Mouse (Mus musculus) CH12.LX (cell line): ENCODE results near the gene Cracr2a. TPM values are rescaled to one million over a fixed set of nuclear protein-coding genes. Genes with fewer than 3 reads are reported as not detected.

Experiments used
- DNase-seq: peaks from one replicate; pipeline ENCODE4 v3.0.0-alpha.2; 2013; ENCODE audit errors: extremely low read depth
- H3K27ac ChIP-seq: 2 replicates; pipeline ENCODE4 v1.5.1; 2012; ENCODE audit warnings: low read depth, mild to moderate bottlenecking, control low read depth, moderate library complexity; ENCODE audit not compliant: insufficient read depth
- H3K27me3 ChIP-seq: replicated peaks from 2 replicates; pipeline ENCODE3; 2012; ENCODE audit warnings: inconsistent platforms
- H3K36me3 ChIP-seq, 2 experiments: replicated peaks in 1 of 2; 2 replicates each; pipeline versions ENCODE3 to v1.6.1; 2012; ENCODE audit warnings: inconsistent platforms in 1 of 2, low read length in 1 of 2, mild to moderate bottlenecking in 1 of 2, mixed read lengths in 1 of 2, moderate library complexity in 1 of 2; ENCODE audit not compliant: control insufficient read depth in 1 of 2, insufficient read depth in 1 of 2
- H3K4me1 ChIP-seq, 2 experiments: 2 replicates each; pipeline ENCODE4 v1.6.1; 2012; ENCODE audit warnings: inconsistent platforms in 1 of 2, moderate library complexity in 1 of 2; ENCODE audit not compliant: insufficient read depth in 2 of 2, control insufficient read depth in 1 of 2
- H3K4me2 ChIP-seq: 2 replicates; pipeline ENCODE4 v1.6.1; 2012; ENCODE audit warnings: low read depth, mild to moderate bottlenecking, control low read depth; ENCODE audit not compliant: poor library complexity, insufficient read depth, severe bottlenecking
- H3K4me3 ChIP-seq, 3 experiments: fragments of 150-350 bp in 1 of 3; sonication (generic) in 1 of 3; replicated peaks in 1 of 3; 2 replicates each; pipeline versions ENCODE3 to v1.5.1; 2011 to 2012; ENCODE audit warnings: low read depth in 2 of 3, low read length in 2 of 3, mild to moderate bottlenecking in 2 of 3, moderate library complexity in 2 of 3, control low read depth in 1 of 3, improper control_type of control experiment in 1 of 3, inconsistent platforms in 1 of 3, mixed read lengths in 1 of 3; ENCODE audit not compliant: poor library complexity in 1 of 3
- H3K79me2 ChIP-seq: replicated peaks from 2 replicates; pipeline ENCODE4 v1.6.1; 2012; ENCODE audit warnings: mild to moderate bottlenecking, moderate library complexity; ENCODE audit not compliant: control insufficient read depth, poor library complexity, insufficient read depth, severe bottlenecking; ENCODE audit errors: extremely low read depth
- H3K9ac ChIP-seq: 2 replicates; pipeline ENCODE4 v1.6.1; 2012; ENCODE audit warnings: low read depth, mild to moderate bottlenecking, control low read depth, moderate library complexity; ENCODE audit not compliant: insufficient read depth
- H3K9me3 ChIP-seq: replicated peaks from 2 replicates; pipeline ENCODE3; 2012; ENCODE audit warnings: low read length, inconsistent platforms, mixed read lengths
- BHLHE40 ChIP-seq: IDR thresholded peaks from 2 replicates; pipeline ENCODE4 v1.6.1; 2011; ENCODE audit warnings: mild to moderate bottlenecking, low read depth, low read length, improper control_type of control experiment
- CHD2 ChIP-seq: IDR thresholded peaks from 2 replicates; pipeline ENCODE4 v1.6.1; 2011; ENCODE audit warnings: low read length, improper control_type of control experiment
- CTCF ChIP-seq, 2 experiments: IDR thresholded peaks in 1 of 2; conservative IDR thresholded peaks in 1 of 2; 2 replicates each; pipeline ENCODE4 v1.5.1; 2011 to 2012; ENCODE audit warnings: low read depth in 2 of 2, low read length in 2 of 2, improper control_type of control experiment in 1 of 2, inconsistent platforms in 1 of 2, mild to moderate bottlenecking in 1 of 2, moderate library complexity in 1 of 2
- E2F4 ChIP-seq: IDR thresholded peaks from 2 replicates; pipeline ENCODE4 v1.6.1; 2011; ENCODE audit warnings: low read depth, low read length, improper control_type of control experiment; ENCODE audit not compliant: insufficient replicate concordance
- ELF1 ChIP-seq: IDR thresholded peaks from 2 replicates; pipeline ENCODE4 v1.6.1; 2014; ENCODE audit warnings: low read depth, mild to moderate bottlenecking, inconsistent platforms, low read length, improper control_type of control experiment
- ETS1 ChIP-seq: conservative IDR thresholded peaks from 2 replicates; pipeline ENCODE4 v1.6.1; 2012; ENCODE audit warnings: low read depth, mild to moderate bottlenecking, inconsistent platforms, low read length, improper control_type of control experiment, moderate library complexity
- HCFC1 ChIP-seq: IDR thresholded peaks from 2 replicates; pipeline ENCODE4 v1.6.1; 2012; ENCODE audit warnings: low read depth, mild to moderate bottlenecking, inconsistent platforms, low read length, improper control_type of control experiment
- IRF4 ChIP-seq: IDR thresholded peaks from 2 replicates; pipeline ENCODE4 v1.6.1; 2014; ENCODE audit warnings: low read depth, mild to moderate bottlenecking, inconsistent platforms, low read length, improper control_type of control experiment
- JUND ChIP-seq: conservative IDR thresholded peaks from 2 replicates; pipeline ENCODE4 v1.6.1; 2011; ENCODE audit warnings: low read depth, low read length, improper control_type of control experiment
- KAT2A ChIP-seq: IDR thresholded peaks from 2 replicates; pipeline ENCODE4 v1.6.1; 2012; ENCODE audit warnings: low read length, improper control_type of control experiment, inconsistent platforms; ENCODE audit not compliant: insufficient replicate concordance
- MAX ChIP-seq: IDR thresholded peaks from 2 replicates; pipeline ENCODE4 v1.6.1; 2011; ENCODE audit warnings: low read length, improper control_type of control experiment
- MAZ ChIP-seq: IDR thresholded peaks from 2 replicates; pipeline ENCODE4 v1.6.1; 2012; ENCODE audit warnings: low read depth, mild to moderate bottlenecking, inconsistent platforms, low read length, improper control_type of control experiment, moderate library complexity
- MEF2A ChIP-seq: IDR thresholded peaks from 2 replicates; pipeline ENCODE4 v1.6.1; 2014; ENCODE audit warnings: low read depth, mild to moderate bottlenecking, inconsistent platforms, low read length, improper control_type of control experiment, borderline replicate concordance
- NELFE ChIP-seq: IDR thresholded peaks from 2 replicates; pipeline ENCODE4 v1.6.1; 2011; ENCODE audit warnings: low read depth, low read length, improper control_type of control experiment
- NRF1 ChIP-seq: IDR thresholded peaks from 2 replicates; pipeline ENCODE4 v1.6.1; 2014; ENCODE audit warnings: low read depth, mild to moderate bottlenecking, inconsistent platforms, low read length, improper control_type of control experiment, moderate library complexity
- RAD21 ChIP-seq: IDR thresholded peaks from 2 replicates; pipeline ENCODE4 v1.6.1; 2011; ENCODE audit warnings: low read depth, mild to moderate bottlenecking, low read length, improper control_type of control experiment, moderate library complexity
- SIN3A ChIP-seq: IDR thresholded peaks from 2 replicates; pipeline ENCODE4 v1.6.1; 2012; ENCODE audit warnings: low read length, improper control_type of control experiment, inconsistent platforms
- TCF12 ChIP-seq: IDR thresholded peaks from 2 replicates; pipeline ENCODE4 v1.6.1; 2014; ENCODE audit warnings: low read depth, mild to moderate bottlenecking, inconsistent platforms, low read length, improper control_type of control experiment
- UBTF ChIP-seq: IDR thresholded peaks from 2 replicates; pipeline ENCODE4 v1.6.1; 2012; ENCODE audit warnings: low read depth, mild to moderate bottlenecking, inconsistent platforms, low read length, improper control_type of control experiment, moderate library complexity
- USF1 ChIP-seq: IDR thresholded peaks from 2 replicates; pipeline ENCODE4 v1.6.1; 2014; ENCODE audit warnings: low read depth, mild to moderate bottlenecking, inconsistent platforms, low read length, improper control_type of control experiment
- ZC3H11A ChIP-seq: IDR thresholded peaks from 2 replicates; pipeline ENCODE4 v1.6.1; 2012; ENCODE audit warnings: low read depth, mild to moderate bottlenecking, inconsistent platforms, low read length, improper control_type of control experiment
- ZMIZ1 ChIP-seq: IDR thresholded peaks from 2 replicates; pipeline ENCODE4 v1.6.1; 2012; ENCODE audit warnings: low read depth, mild to moderate bottlenecking, inconsistent platforms, low read length, improper control_type of control experiment
- dilution Hi-C: fragments of 300-500 bp; cut with MboI; formaldehyde crosslinking; loops from 2 replicates; pipeline ENCODE4 v1.14.3; 2020; ENCODE audit warnings: low sequenced_read_pairs; ENCODE audit not compliant: extremely low pct_unique_long_range_greater_than_20kb, extremely low pct_ligation_motif_present
- in situ Hi-C: fragments of 300-500 bp; cut with MboI; formaldehyde crosslinking; loops from 3 replicates; pipeline ENCODE4 v1.14.3; 2019; ENCODE audit warnings: low sequenced_read_pairs, low pct_ligation_motif_present, low pct_unique_long_range_greater_than_20kb, mixed read lengths
- polyA plus RNA-seq: library from polyadenylated mRNA; unstranded; fragments of >175 nt; gene quantifications from 2 replicates; pipeline ENCODE4 v1.2.1, GENCODE M21; 2012; ENCODE audit warnings: low read depth; ENCODE audit not compliant: insufficient read length
- total RNA-seq, 2 experiments: library from RNA; depleted of rRNA; stranded (reverse); fragments of 300-350 nt in 1 of 2; fragments of >200 nt in 1 of 2; gene quantifications; 2 replicates each; pipeline ENCODE4 v1.2.3; 2012 to 2014

Cracr2a gene
- total and polyA plus RNA-seq, 3 experiments = 1.2 to 1.6 (median 1.5) TPM

- Histone ChIP-seq H3K9ac (no peak overlapping the region), H3K36me3 (no peaks in the 10 kb centered on the region), H3K4me2 (no peak overlapping the region), H3K79me2 (no peaks in the 10 kb centered on the region), H3K4me3 (no peak overlapping the region), H3K27me3 (peaks cover 40% of the 10 kb centered on the region), H3K9me3 (no peaks in the 10 kb centered on the region), H3K27ac (no peak overlapping the region), H3K4me1 (no peaks in the 10 kb centered on the region; a peak in 1 of 4 replicates)
- no peak for DNase-seq
- in situ Hi-C loops (no loop called here), dilution Hi-C loops (no loop called here)
- no peak for TF ChIP-seq KAT2A
- TF ChIP-seq ZC3H11A = no peak
- no peak for TF ChIP-seq NELFE
- no peak for TF ChIP-seq ETS1
- no peak for TF ChIP-seq CTCF (conservative IDR thresholded peaks at IDR 0.05 in 1 of 2, IDR thresholded peaks at IDR 0.05 in 1 of 2; ENCODE audit: low read depth in 2 of 2, low read length in 2 of 2)
- TF ChIP-seq MAZ = no peak
- TF ChIP-seq ELF1 = no peak
- TF ChIP-seq RAD21 = no peak
- no peak for TF ChIP-seq TCF12
- no peak for TF ChIP-seq E2F4
- TF ChIP-seq HCFC1 = no peak
- no peak for TF ChIP-seq MEF2A
- TF ChIP-seq MAX = no peak
- TF ChIP-seq USF1 = no peak
- TF ChIP-seq SIN3A = no peak
- TF ChIP-seq UBTF = no peak
- TF ChIP-seq BHLHE40 = no peak
- TF ChIP-seq IRF4 = no peak
- no peak for TF ChIP-seq CHD2
- no peak for TF ChIP-seq JUND
These were observed 40.0 kb upstream of the Cracr2a start for GRCm38 (mm10) chr6:127521176-127521575.

- DNase-seq = no peak
- H3K27me3 ChIP-seq = peaks cover 48% of the 10 kb centered on the region
- H3K4me1 ChIP-seq = no peaks in the 10 kb centered on the region; a peak in 1 of 4 replicates
- H3K4me3 ChIP-seq = no peak overlapping the region
- in situ Hi-C loops (no loop called here), dilution Hi-C loops (no loop called here)
- H3K9me3 ChIP-seq = no peaks in the 10 kb centered on the region
- H3K27ac ChIP-seq = no peak overlapping the region
- no peaks in the 10 kb centered on the region for H3K79me2 ChIP-seq
- TF ChIP-seq NRF1 = no peak
- TF ChIP-seq UBTF = no peak
- TF ChIP-seq SIN3A = no peak
- no peak for TF ChIP-seq JUND
- TF ChIP-seq ZMIZ1 = no peak
- TF ChIP-seq MAX = no peak
- H3K4me2 ChIP-seq = no peak overlapping the region
- no peak overlapping the region for H3K9ac ChIP-seq
- no peaks in the 10 kb centered on the region for H3K36me3 ChIP-seq
These were observed 38.8 kb upstream of the Cracr2a start for GRCm38 (mm10) chr6:127522326-127522725.
